Mouse (Mus musculus) liver, postnatal 0 days (tissue): ENCODE results near the gene Six6.

Source experiments
- CTCF ChIP-seq: sonication (generic); IDR thresholded peaks from 2 replicates; pipeline ENCODE4 v1.5.1; 2016; ENCODE audit warnings: antibody characterized with exemption, low read depth
- EP300 ChIP-seq: IDR thresholded peaks from 2 replicates; pipeline ENCODE4 v1.6.1; 2016; ENCODE audit warnings: antibody characterized with exemption, low read depth, mild to moderate bottlenecking

- no peak for TF ChIP-seq CTCF
- TF ChIP-seq EP300, result no peak
Measured at GRCm38 (mm10) chr12:72957829-72958424, 18.2 kb downstream of the Six6 start.
